Mouse (Mus musculus) G1E (cell line): ENCODE results near the gene Tnc.

Experiments used
- CTCF ChIP-seq: IDR thresholded peaks from 2 replicates; pipeline ENCODE4 v1.5.1; 2012; ENCODE audit warnings: low read depth, low read length, inconsistent platforms, mixed read lengths
- GATA2 ChIP-seq: IDR thresholded peaks from 2 replicates; pipeline ENCODE4 v1.6.1; 2012; ENCODE audit warnings: low read depth, low read length, inconsistent platforms, borderline replicate concordance

DNA sequence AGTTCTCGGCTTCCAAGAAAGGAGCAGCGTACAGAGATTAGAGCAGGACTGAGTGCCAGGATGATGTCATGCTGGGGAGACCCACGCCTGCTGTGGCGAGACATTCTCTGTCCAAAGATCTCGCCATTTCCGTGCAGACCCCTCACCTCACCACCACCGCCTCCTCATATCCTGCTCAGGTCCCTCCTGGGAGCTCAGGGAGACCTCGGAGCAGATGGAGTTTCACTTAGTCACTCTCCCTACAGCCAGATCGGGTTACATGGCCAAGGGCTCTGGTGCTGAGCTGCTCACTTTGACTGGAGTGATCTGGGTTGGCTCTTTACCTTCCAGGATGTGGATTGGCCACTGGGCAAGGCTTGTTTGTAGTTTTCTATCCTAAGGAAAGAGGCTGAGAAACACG is 18.5 kb upstream of the Tnc start:
- TF ChIP-seq CTCF (no peak), GATA2 (no peak)
